Mouse (Mus musculus) kidney, adult 10 weeks (tissue): Measurements from ENCODE around the gene Htr3b. TPM values are rescaled to one million over a fixed set of nuclear protein-coding genes. Genes with fewer than 3 reads are reported as not detected.

Source experiments
- polyA plus RNA-seq: library from polyadenylated mRNA; stranded (reverse); fragments of 350-450 nt; fragmentation: Illumina TruSeq; extraction: RNeasy Lipid Tissue Mini Kit (QIAGEN cat#74804); gene quantifications from one replicate; pipeline ENCODE4 v1.2.3, GENCODE M21; 2014; ENCODE audit warnings: low read depth, low replicate concordance

Gene Htr3b
- not detected for polyA plus RNA-seq

DNA sequence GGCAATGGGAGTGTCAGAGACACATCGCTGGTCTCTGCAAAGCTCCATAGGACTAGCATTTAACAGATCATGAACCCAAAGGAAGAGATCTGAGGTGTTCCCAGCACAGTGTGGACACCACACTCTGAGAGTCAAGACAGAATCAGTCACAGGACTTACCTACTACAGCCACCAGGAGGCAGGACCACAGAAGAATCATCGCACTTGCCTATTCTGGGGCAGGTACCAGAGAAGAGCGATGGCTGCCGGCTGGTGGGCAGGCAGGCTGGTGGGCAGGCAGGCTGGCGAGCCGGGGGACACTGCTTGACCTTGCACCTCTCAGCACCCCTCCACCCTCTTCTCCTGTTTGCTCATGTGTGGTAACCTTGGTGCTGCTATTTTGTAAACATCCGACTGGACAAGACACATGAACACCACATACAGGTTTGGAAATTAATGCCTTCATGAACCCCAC is at the start of gene Htr3b:
Gene Htr3b, minus strand, starts transcription at position 404 of the 454 bp plus-strand sequence.

GRCm38 (mm10) chr9:48984845-48985707 is 20.3 kb upstream of the Htr3b start, which contains the start of gene Usp28:
TSS of gene Usp28 (plus strand) at chr9:48985375.

GRCm38 (mm10) chr9:48910885-48911537 is 53.8 kb downstream of the Htr3b start, which contains the start of gene Htr3a:
TSS of gene Htr3a (minus strand) at chr9:48911099.

Other genes starting within 250 kb of the Htr3b start
- 2.5 TPM for gene Zbtb16, start 128.8 kb downstream of the Htr3b start, polyA plus RNA-seq
- gene Htr3a, start 53.9 kb downstream of the Htr3b start, polyA plus RNA-seq, result 0.81 TPM
- gene Usp28, start 20.4 kb upstream of the Htr3b start, polyA plus RNA-seq, result 5.6 TPM
- 22.0 TPM for gene Zw10, start 90.6 kb upstream of the Htr3b start, polyA plus RNA-seq
- not detected for gene Tmprss5, start 116.3 kb upstream of the Htr3b start, polyA plus RNA-seq